Mouse (Mus musculus) forebrain, postnatal 0 days (tissue): ENCODE data around the gene Nap1l4. TPM values are rescaled to one million over a fixed set of nuclear protein-coding genes. Genes with fewer than 3 reads are reported as not detected.

Experiments
- ATAC-seq: fragments of 200-750 bp; cut with Nextera tagmentation; 2 replicates; pipeline ENCODE4 v1.8.0; 2017; ENCODE audit warnings: mild to moderate bottlenecking, moderate library complexity
- DNase-seq: peaks from one replicate; pipeline ENCODE4 v3.0.0-alpha.2; 2015
- H3K27ac ChIP-seq: fragments of 300-500 bp; sonication (generic); 2 replicates; pipeline ENCODE4 v1.5.1; 2014; ENCODE audit warnings: low read depth, mild to moderate bottlenecking, antibody characterized with exemption, low read length, moderate library complexity, mixed read lengths
- H3K27me3 ChIP-seq: fragments of 300-500 bp; sonication (generic); 2 replicates; pipeline ENCODE4 v1.6.1; 2014; ENCODE audit warnings: mild to moderate bottlenecking, low read length, mixed read lengths; ENCODE audit not compliant: insufficient read depth
- H3K36me3 ChIP-seq: fragments of 300-500 bp; sonication (generic); 2 replicates; pipeline ENCODE4 v1.6.1; 2014; ENCODE audit warnings: mild to moderate bottlenecking, moderate library complexity; ENCODE audit not compliant: insufficient read depth
- H3K4me1 ChIP-seq: fragments of 300-500 bp; sonication (generic); 2 replicates; pipeline ENCODE4 v1.6.1; 2014; ENCODE audit warnings: antibody characterized with exemption; ENCODE audit not compliant: insufficient read depth
- H3K4me2 ChIP-seq: fragments of 300-500 bp; sonication (generic); 2 replicates; pipeline ENCODE4 v1.6.1; 2014; ENCODE audit warnings: low read depth, mild to moderate bottlenecking, moderate library complexity
- H3K4me3 ChIP-seq: fragments of 300-500 bp; sonication (generic); 2 replicates; pipeline ENCODE4 v1.5.1; 2014; ENCODE audit warnings: low read depth, low read length, mixed read lengths
- H3K9ac ChIP-seq: fragments of 300-500 bp; sonication (generic); 2 replicates; pipeline ENCODE4 v1.6.1; 2014; ENCODE audit warnings: mild to moderate bottlenecking
- H3K9me3 ChIP-seq: fragments of 300-500 bp; sonication (generic); 2 replicates; pipeline ENCODE4 v1.6.1; 2016; ENCODE audit warnings: low read length
- CTCF ChIP-seq: sonication (generic); IDR thresholded peaks from 2 replicates; pipeline ENCODE4 v1.5.1; 2016; ENCODE audit warnings: antibody characterized with exemption, control low read depth, low read depth
- WGBS: fragments of 180-500 bp; shearing (Covaris S2); extraction: QIAGEN DNeasy Blood & Tissue Kit; methylation state at CpG from one replicate; pipeline ENCODE4 v1.1.7; 2014; 5-methylcytosine and 5-hydroxymethylcytosine counted together
- polyA plus RNA-seq: library from polyadenylated mRNA; unstranded; fragments of >200 nt; fragmentation: Nextera tagmentation; extraction: Ambion mirVana; gene quantifications from 2 replicates; pipeline ENCODE4 v1.2.1, GENCODE M21; 2015
- total RNA-seq: library from RNA; depleted of rRNA; stranded (reverse); fragments of >200 nt; gene quantifications from 2 replicates; pipeline ENCODE4 v1.2.3, GENCODE M21; 2014

Nap1l4 gene
- total and polyA plus RNA-seq, 2 experiments from 2014 or later, result 202 to 258 TPM

DNA sequence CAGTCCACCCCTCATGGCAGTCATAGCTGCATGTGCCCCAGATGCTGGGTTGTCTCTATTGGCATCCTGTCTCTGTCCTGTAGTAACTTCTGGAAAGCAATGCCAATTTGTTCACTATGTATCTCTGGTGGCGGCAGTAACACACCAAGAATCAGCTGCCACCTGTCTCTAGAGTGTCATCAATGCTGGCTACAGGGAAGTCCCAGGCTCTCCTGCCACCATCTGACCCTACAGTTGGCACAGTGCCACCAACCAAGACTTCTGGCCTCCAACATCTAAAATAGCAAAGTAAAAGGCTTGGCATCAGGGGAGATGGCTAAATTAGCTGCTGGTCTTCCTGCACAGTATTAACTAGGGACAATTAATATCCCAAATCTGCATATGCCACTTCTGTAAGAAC, 16.5 kb downstream of the Nap1l4 start:
- Histone ChIP-seq H3K27me3 (no peaks in the 10 kb centered on the region), H3K27ac (no peak overlapping the region), H3K36me3 (peaks cover 89% of the 10 kb centered on the region), H3K9ac (no peak overlapping the region), H3K9me3 (no peaks in the 10 kb centered on the region), H3K4me1 (no peaks in the 10 kb centered on the region), H3K4me2 (no peak overlapping the region), H3K4me3 (no peak overlapping the region)
- 86% methylated on average over 1 of the region's 1 CpGs for WGBS
- DNase-seq (no peak), ATAC-seq (no peak)
- TF ChIP-seq CTCF, result no peak

DNA sequence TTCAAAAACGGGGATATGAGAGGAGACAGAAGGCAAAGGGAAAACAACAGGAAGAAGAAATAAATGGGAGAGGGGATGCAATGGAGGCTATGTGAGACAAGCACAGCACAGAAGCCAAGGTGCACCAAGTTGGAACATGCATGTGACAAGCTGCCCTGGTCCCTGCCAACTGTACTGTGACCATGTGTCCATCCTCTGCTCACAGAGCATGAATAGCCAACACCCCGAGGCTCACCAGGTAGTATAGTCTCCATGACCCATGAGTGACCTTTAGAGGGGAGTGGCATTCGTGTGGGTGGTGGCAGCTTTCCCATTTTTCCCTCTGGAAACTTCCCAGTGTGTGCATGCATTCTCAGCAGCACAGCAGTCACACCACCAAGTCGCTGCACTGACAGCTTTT, 29.6 kb downstream of the Nap1l4 start:
- H3K27ac ChIP-seq, result no peak overlapping the region
- no peaks in the 10 kb centered on the region for H3K27me3 ChIP-seq
- H3K36me3 ChIP-seq, result peaks cover 93% of the 10 kb centered on the region
- DNase-seq (no peak), ATAC-seq (no peak)
- no peak for TF ChIP-seq CTCF
- H3K4me2 ChIP-seq, result no peak overlapping the region
- WGBS, result 90% methylated on average over 4 of the region's 4 CpGs
- H3K9me3 ChIP-seq, result no peaks in the 10 kb centered on the region
- no peak overlapping the region for H3K4me3 ChIP-seq
- H3K9ac ChIP-seq, result no peak overlapping the region
- no peaks in the 10 kb centered on the region for H3K4me1 ChIP-seq

DNA sequence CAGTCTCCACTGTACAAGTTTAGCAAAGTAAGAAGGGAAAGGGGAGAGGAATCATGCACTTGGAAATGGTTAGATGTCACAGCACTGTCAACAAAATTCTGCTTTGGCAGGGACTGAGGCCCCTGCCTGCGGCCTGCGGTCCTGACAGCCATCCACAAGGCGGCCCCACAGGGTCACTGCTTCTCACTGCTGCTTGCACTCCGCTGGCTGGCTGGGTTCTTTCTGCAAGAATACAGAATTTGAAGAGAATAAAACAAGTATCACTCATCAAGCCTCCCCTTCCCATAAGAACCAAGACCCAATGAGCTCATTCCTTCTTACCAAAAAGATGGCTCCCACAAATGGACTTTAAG, 34.5 kb downstream of the Nap1l4 start:
- Histone ChIP-seq H3K9me3 (no peaks in the 10 kb centered on the region), H3K4me2 (no peak overlapping the region), H3K4me1 (no peaks in the 10 kb centered on the region), H3K9ac (no peak overlapping the region), H3K36me3 (peaks cover 62% of the 10 kb centered on the region), H3K27me3 (no peaks in the 10 kb centered on the region), H3K4me3 (no peak overlapping the region), H3K27ac (no peak overlapping the region)
- TF ChIP-seq CTCF, result no peak
- DNase-seq, result no peak
- ATAC-seq, result no peak
- 94% methylated on average over 4 of the region's 4 CpGs for WGBS

DNA sequence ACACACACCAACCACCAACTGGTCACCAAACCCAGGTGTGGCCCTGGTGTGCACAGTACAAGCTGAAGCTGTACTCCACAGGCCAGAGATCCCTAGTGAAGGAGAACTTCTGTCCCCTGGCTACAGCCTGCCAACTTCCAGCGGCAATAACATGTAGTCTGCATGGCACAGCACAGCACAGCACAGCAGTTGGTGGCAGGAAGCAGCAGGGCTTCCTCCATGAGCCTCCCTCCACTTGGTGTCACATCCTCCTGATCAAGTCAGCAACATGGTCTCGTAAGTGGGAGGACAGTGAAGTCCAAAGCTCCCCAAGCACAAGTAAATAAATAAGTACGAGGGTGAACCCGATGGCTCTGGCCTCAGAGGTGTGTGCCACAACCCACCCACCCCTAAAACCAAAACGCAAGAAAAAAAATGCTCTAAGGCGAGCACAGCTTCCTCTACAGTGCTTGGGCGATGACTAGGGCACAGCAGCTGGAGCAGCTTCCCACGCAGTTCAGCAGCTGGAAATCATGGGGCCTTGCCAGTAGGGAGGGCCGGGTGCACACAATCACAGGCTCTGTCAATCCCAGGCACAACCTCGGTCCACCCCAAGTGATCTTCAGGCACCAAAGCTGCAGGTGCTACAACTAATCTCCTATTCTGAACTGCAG, 35.0 kb downstream of the Nap1l4 start:
- Histone ChIP-seq H3K27me3 (no peaks in the 10 kb centered on the region), H3K4me1 (no peaks in the 10 kb centered on the region), H3K9ac (no peak overlapping the region), H3K27ac (no peak overlapping the region), H3K4me2 (no peak overlapping the region), H3K36me3 (peaks cover 57% of the 10 kb centered on the region), H3K9me3 (no peaks in the 10 kb centered on the region), H3K4me3 (no peak overlapping the region)
- DNase-seq, result no peak
- WGBS, result 90% methylated on average over 10 of the region's 10 CpGs
- no peak for ATAC-seq
- TF ChIP-seq CTCF, result no peak

DNA sequence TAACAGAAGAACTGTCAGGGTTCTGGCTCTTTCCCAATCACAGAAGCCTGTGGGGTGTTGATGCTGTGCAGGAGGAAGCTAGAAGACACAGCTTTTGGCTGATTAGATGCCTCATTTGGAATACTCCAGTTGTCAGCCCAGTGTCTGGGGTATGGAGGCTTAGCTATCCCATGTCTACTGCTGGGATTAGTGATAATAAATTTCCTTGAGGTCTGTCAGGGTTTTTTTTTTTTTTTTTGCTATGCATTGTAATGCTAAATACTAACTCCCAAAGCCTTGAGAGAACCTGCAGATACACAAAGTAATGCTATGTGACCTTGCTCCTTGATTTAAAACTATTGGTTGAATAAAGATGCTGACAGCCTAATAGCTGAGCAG, 37.6 kb downstream of the Nap1l4 start:
- Histone ChIP-seq H3K4me2 (no peak overlapping the region), H3K9me3 (no peaks in the 10 kb centered on the region), H3K36me3 (peaks cover 31% of the 10 kb centered on the region), H3K4me1 (no peaks in the 10 kb centered on the region), H3K9ac (no peak overlapping the region), H3K4me3 (no peak overlapping the region), H3K27ac (no peak overlapping the region), H3K27me3 (no peaks in the 10 kb centered on the region)
- ATAC-seq (no peak), DNase-seq (no peak)
- no peak for TF ChIP-seq CTCF

DNA sequence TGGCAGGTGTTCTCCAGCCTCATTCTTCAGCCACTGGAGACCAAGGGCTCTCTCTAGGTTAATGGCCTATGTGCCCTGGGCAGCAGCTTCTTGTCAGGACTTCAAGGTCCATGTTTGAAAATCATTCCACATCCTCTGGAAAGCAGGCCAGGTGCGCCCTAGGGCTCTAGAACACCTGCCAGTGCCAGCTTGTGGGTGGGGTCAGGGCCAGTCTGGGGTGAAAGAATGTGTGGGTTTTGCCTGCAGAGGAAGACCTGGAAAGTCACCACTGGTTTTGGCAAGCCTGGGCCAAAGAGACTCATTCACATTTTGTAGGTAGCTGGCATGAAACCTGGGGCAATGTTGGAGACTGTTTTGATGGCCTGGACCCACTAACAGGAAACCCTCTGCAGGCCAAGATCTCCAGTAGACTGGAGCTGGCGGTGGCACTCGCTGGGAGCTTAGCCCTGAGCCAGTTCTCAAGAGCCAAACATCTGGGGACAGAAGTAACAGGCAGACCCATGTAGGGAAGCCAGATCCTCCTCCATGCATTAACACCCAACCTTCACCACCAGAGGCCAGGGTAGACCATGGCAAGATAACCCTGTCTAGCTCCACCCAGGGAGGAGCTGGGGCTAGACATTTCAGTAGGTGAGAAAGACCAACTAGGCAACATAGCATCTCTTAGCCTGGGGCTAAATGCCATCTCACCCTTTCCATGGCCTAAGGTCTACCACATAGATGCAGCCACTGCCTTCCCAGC, 38.1 kb downstream of the Nap1l4 start:
- Histone ChIP-seq H3K4me2 (no peak overlapping the region), H3K9ac (no peak overlapping the region), H3K4me1 (no peaks in the 10 kb centered on the region), H3K27me3 (no peaks in the 10 kb centered on the region), H3K4me3 (no peak overlapping the region), H3K9me3 (no peaks in the 10 kb centered on the region), H3K27ac (no peak overlapping the region), H3K36me3 (peaks cover 27% of the 10 kb centered on the region)
- TF ChIP-seq CTCF, result no peak
- 91% methylated on average over 3 of the region's 3 CpGs for whole genome bisulfite sequencing
- DNase-seq (no peak), ATAC-seq (no peak)

DNA sequence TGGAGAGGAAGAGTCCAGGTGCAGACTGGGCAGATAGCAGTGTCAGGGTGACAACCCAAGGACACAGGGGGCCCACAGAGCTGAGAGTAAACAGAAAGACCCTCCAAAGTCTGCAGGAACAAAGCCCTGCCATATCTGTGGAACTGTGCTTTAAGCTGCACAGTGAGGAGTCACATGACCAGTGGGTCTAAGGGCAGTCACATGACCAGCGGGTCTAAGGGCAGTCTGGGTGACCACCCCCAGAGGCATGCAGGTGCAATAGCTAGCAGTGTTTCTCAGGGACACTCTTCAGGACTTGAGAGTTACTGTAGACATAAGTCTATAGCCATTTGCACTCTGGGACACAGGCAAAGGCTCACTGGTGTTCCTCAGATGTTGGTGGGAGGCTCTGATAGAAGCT, 39.3 kb downstream of the Nap1l4 start:
- H3K9ac ChIP-seq, result no peak overlapping the region
- peaks cover 16% of the 10 kb centered on the region for H3K36me3 ChIP-seq
- H3K4me2 ChIP-seq, result no peak overlapping the region
- 81% methylated on average over 1 of the region's 1 CpGs for WGBS
- H3K4me3 ChIP-seq, result no peak overlapping the region
- no peak overlapping the region for H3K27ac ChIP-seq
- no peaks in the 10 kb centered on the region for H3K9me3 ChIP-seq
- H3K27me3 ChIP-seq, result no peaks in the 10 kb centered on the region
- DNase-seq, result no peak
- TF ChIP-seq CTCF, result no peak
- ATAC-seq, result no peak
- no peaks in the 10 kb centered on the region for H3K4me1 ChIP-seq
